Mouse (Mus musculus) thymus, adult 18-20 months (tissue): ENCODE results near the gene Syn3.

Experiments used
- DNase-seq, 2 experiments: peaks; one replicate each; pipeline ENCODE4 v3.0.0; 2022; ENCODE audit warnings: mixed read lengths in 2 of 2

Gene Syn3

DNA sequence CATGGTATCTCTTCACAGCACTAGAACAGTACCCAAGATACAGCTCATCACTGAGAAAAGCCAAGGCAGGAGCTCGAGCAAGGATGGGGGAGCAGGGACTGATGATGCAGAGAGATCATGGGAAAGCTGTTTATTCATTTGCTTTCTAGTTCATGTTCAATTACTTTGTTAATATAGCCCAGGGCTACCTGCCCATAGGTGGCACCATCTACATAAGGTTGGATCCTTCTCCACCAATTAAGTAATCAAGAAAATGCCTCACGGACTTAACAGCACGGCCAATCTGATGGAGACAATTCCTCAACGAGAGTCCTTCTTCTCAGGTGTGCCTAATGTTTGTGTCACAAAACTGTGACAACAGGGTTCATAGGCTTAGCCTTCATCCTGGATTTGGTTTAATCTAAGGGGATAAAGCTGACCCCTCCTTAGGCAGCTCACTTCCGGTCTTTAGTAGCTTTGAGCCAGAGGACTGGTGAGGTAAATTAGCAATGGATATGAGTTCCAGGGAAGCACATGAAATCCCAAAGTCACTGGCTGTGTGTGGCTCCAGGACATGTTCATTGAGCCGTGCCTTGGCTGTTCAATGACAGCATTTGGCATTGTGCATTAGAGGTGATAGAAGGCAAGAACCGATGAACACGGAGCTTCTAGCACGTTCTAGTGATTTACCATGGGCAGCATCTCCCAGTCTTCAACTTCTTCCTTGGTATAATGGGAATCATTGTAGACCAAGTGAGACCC, 423.6 kb downstream of the Syn3 start:
- no peak for DNase-seq

DNA sequence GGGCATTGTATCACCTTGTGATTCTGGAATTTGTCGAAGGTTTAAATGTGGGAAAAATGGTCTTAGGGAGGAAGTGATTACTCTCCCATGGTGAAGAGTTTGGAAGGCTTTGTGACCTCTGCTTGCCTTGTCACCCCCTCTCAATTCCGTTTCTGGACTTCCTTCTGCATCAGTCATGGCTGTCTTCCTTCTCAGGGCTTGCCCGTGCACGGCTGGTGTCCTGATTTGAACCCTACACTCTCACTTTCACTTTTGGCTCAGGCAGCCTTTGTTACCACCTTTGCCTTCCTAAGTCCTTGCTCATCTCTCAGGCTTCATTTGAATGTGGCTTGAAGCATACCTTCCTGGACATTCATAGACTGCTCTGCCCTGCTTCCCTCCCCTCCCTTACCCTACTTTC, 424.6 kb downstream of the Syn3 start:
- DNase-seq: no peak

DNA sequence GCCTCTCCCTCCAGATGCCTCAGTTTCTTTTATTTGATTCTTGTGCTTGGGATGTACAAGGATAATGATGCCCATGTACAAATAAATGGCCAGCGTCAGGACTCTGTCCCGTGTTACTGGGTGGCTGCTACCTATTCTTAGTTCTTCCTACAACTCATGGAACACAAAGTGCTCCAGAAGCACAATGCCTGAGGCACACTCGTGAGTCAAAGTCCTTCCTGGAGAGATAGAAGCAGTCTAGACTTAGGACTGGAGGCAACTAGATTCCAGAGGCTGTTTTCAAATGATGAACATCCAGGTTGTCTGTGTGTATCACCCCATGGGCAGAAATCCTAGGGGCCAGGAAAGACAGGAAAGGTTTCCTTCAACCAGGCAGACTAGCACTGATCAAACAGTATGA, 427.9 kb downstream of the Syn3 start:
- no peak for DNase-seq

DNA sequence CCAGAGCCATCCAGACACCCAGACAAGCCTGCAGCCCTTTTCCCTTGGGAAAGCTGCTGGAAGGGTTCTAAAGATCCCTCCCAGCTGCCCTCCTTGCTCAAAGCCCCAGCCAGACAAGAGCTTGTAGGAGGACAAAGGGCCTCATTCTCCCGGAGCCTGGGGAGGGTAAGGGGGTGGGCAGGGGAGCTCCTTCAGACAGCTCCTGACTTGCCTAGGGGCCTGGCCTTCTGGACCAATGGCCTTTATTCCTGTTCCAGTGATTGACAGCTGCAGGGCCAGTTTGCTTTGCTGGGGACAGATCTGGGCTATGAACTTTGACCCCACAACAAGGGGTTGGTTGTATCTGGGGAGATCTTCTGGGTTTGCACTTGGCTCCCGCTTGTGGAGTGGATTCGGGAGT, 429.4 kb downstream of the Syn3 start:
- no peak for DNase-seq

DNA sequence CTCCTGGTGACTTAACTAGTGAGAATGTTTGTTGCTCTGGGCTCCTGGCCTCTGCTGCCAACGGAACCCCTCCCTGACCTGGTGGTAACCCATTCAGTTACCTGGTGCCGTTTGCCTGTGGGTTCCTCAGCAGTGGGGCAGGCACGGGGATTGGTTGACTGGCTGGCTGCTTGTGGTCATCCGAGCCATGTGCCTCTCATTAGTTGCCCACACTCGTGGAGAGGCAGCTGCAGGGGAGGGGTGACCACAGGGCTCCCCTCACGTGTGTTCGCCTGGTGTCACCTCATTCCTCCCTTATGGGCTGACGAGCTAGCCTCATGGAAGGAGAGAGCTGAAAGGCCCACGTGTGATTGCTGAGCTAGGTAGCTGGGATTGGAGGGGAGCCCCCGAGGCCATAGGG, 430.8 kb downstream of the Syn3 start:
- no peak for DNase-seq

DNA sequence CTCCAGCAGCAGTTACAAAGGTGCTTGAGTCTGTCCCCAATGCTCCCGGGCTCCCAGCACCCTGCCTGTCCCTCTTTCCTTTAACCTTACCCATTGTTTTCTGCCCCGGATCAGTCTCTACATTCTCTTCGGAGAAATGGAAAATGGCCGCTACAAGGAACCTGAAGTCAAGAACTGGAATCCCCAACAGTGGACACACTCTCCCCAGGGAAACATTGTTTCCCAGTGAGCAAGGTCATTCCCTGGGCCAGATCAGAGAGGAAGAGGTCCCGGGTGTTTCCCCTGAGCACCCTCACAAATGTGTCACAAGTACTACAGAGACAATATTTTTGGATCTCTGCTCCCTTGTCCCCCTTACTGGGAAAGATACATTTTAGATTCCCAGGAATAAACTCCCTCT, 432.0 kb downstream of the Syn3 start:
- no peak for DNase-seq

DNA sequence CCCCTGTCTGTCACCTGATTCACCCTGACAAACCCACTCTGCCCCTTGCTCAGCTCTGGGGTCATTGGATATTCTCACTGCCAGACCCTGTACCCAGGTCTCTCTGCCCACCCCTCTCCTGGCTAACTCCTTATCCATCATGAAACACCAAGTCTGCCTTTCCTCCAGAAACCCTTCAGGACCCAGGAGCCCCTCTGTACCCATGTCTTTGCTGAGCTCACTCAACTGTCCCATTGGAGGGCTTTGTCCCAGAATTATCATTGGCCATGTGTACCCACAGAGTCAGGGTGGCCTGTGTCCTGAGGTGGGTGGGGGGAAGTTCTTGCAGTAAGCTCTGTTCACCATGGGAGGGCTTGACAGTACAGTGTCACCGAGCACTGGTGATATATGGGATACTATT, 433.0 kb downstream of the Syn3 start:
- DNase-seq: no peak

DNA sequence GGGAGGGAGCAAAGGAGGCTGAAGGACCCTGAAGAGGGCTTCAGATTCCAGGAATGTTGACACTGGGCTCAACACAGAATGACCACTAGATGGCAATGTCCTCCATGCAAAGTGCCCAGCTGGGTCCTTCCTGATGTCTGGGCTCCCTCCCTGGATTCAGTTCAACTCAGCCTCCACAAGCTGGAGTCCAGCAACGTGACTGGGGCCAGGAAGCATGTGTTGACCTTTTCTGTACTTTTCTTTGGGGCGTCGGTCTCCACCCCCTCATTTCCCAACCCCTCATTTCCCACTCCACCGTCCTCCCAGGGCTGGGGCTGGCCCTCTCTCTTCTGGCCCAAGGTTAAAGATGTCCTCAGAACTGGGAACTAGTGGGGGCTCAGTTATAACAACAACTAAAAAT, 433.8 kb downstream of the Syn3 start:
- peak in 1 of 2 experiments; percentile 14 for DNase-seq

DNA sequence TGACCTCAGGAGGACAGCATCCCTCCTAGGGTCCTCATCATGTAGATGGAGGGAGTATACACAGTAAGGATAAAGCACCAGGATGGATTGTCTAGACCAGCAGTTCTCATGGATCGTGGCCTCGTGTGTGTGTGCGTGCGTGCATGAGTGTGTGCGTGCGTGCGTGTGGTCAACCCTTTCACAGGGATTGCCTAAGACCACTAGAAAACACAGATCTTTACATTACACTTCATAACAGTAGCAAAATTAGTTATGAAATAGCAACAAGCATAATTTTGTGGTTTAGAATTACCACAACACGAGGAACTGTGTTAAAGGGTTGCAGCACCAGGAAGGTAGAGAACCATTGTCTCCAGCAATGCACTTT, 435.7 kb downstream of the Syn3 start:
- no peak for DNase-seq

DNA sequence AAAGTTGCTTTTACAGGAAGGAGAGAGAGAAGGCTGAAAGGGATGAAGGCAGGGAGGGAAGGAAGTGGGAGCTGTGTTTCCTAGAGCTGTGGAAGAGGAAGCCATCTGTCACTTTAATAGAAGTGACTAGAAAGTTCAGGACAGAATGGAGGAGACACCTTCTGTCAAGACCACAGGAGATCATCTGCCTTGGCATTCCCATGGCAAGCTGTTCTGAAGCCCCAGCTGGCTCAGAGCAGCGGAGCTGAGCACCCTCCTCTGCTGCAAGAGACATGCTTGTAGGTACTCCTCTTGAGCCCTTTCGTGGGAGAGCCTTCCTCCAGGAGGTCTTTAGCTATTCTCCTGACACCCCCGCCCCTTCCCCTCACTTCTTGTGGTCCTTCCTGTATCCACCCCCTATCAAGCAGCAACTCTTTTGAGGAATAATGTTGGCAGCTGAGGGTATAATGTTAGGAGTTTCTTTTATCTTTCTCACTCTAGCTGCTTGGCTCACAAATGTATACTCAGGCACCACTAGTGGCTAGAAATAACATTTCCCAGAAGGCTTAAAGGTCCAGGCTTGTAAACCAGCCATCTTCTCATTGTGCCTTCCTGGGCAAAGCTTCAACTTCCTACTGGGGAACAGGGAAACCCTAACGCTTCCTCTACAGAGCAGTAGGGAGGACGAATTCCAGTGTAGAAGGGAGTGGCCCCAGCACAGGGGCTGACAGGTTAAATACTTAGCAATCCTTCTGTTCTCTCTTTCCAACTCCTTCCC, 436.3 kb downstream of the Syn3 start:
- DNase-seq: no peak

DNA sequence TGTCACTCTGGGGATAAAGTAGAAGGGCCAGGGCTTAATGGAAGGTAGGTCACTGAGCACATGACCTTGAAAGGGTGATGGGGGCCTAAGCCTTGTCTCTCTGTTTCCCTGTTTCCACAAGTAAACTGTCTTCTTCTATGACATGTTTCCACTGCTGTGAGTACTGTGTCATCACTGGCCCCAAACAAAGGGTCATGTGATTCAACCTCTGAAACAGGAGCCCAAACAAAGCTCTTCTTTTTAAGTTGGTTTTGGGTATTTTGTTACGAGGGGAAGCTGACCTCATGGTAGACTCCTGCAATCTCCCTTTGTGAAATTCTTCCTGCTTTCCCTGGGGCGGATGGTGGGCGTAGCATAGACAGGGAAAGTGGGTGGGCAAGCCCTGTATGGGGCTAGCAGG, 438.4 kb downstream of the Syn3 start:
- no peak for DNase-seq

DNA sequence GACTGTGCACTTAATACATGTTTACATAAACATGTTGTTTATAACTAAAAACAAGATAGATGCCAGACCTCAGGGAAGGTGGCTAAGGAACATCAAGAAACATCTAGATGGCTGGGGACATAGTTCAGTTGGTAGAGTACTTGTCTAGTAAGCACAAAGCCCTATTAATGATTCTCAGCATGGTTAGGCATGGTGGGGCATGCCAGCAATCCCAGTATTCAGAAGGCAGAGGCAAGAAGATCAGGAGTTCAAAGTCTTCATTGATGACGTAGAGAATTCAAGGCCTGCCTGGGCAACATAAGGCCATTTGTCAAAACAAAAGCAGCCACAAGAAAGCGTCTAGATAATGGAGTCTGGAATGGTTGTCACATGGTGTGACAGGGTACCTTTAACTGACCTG, 441.0 kb downstream of the Syn3 start:
- DNase-seq: no peak

DNA sequence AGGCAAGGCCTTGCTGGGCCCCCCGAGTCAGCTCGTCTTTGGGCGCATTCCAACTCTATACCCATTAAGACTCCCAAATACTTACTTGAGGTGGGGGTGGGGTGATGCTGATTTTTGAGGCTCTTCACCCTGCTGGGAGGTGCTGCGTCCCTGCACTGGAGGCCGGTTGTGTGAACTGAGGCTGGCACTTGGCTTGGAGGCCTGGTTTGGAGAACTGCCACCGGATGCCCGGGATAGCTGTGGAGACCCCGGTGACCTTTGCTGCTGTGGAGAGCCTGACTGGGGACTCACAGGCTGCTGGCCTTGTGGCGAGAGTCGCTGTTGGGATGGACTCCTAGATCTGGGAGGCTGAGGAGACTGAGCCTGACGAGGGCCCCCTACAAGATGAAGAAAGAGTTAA, 441.4 kb downstream of the Syn3 start:
- DNase-seq: no peak

DNA sequence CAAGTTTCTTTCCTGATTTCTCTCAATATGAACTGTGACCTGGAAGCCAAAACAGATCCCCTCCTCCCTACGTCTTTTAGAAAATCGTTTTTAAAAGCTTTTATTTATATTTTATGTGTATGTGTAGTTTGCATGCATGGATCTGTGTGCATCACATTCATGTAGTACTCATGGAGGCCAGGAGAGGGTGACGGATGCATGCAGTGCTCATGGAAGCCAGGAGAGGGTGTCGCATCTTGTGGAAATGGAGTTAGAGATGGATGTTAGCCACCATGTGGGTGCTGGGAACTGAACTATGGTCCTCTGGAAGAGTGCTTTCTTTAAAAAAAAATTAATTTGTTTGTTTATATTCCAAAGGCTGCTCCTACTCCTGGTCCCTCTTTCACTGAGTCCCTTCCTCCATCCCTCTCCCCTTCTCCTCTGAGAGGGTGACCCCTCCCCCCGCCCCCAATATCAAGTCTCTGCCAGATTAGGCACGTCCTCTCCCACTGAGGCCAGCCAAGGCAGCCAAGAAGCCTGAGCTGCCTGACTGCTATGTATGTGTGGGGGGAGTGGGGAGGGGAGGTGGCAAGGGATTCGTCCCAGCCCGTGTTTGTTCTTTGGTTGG, 442.3 kb downstream of the Syn3 start:
- DNase-seq: no peak

DNA sequence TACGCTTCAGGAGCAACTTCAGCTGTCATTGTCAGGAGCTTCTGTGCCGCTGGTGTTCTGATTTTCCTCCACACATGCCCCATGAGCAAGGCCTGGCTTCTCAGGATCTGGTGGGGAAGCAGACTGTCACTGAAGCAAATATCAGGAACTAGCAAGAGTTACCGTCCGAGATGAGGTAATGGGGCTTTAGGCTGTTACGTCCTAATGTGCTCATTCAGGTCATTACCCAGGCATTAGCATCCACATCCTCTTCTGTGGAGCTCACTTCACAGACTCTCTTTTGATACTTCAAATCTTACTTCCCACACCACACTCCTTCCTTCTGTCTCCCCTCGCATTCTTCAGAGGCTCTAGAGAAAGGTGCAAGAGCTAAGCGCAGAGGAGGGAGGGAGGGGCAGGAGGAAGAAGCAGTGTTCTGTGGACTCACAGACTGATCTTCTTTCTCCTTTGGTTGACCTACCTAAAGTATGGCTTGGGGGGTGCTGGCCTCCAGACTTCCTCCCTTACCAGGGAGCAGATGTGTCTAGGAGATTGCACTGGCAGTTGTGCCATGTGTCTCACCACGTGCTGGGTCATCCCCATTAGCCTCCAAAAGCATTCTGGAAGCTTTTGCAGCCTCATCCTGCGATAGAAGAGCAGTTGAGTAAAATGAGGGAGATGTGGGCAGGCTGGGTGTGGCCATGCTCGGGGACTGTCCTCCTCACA, 445.7 kb downstream of the Syn3 start:
- DNase-seq: no peak

DNA sequence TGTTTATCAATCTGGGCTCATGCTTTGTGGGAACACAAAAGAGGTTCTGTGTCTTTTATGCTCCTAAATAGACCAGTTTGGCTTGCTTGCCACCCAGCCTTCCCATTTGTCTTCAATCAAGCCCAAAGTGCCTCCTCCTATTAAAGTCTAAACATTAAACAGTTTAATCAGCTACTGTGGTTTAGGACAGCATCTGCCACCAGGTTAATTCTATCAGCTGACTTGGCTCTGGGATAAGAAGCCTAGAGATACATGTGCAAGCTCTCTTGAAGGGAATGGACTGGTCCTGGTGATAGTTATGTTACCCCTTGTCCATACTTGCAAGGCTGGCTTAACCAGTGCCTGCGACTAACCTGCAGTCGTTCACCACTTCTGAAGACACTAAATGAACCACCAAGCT, 448.2 kb downstream of the Syn3 start:
- no peak for DNase-seq

DNA sequence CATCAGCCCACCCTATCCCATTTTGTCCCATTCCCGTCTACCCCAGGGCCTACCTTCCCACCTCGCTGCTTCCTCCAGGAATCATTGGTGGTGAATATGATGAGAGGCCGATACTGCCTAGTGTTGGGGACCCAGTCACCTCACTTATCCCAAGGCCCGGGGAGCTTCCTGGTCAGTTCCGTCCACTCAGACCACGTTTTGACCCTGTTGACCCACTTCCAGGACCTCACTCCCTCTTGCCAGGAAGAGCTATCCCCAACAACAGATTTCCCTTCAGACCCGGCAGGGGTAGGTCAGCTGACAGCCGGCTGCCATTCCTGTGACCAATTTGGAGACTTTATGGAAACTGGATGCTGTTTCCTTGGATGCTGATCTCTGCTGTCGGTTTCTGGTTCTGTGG, 450.9 kb downstream of the Syn3 start:
- DNase-seq: no peak

DNA sequence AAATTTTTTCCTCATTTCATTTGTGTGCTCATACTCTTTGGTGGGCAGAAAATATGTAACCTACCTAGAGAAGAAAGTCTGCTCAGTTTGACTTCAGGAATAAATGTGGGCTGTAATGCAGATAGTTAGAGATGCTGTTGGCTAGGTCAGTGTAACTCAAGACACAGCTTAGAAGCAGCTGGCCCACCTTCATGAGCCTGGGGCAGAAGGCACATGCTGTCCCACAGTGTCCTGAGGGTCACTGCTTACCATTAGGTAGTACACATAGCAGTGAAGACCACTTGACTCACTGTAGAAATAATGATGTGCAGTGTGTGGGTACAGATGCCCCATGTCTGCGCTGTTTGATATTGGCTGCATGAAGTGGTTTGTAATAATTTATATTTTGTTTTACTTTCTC, 452.3 kb downstream of the Syn3 start:
- no peak for DNase-seq

DNA sequence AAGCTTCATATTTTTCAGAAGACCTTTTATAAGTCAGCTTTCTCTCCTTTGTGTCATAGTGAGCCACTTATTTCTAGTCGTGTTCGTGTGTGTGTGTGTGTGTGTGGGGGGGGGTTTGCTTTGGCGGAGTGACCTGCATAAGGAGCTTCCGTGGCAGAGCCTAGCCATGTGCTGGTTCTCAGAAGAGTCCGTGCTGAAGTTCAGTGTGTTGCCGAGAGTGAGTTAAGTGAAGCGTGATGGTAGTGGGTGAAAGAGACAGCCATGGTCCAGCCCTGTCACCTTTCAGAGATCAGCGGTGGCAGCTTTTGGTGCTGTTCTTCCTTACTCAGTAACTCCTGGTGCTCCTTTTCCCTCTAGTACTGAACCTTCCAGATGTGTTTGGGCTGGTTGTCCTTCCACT, 454.6 kb downstream of the Syn3 start:
- no peak for DNase-seq

DNA sequence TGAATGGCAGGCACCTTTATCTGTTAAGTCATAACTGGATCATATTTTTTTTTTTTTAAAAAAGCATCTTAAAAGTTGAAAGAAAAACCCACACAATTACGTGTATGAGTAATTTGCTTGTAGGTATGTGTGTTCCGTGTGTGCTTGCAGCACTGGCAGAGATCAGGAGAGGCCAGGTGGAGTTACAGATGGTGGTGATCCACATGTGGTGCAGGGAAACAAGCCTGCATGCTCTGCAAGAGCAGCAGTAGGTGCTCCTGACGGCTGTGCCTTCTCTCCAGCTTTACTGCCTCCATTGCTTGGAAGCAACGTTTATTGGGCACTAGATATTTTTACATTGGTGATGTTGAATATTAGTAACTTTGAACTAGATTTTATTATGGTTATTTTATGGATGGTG, 455.0 kb downstream of the Syn3 start:
- DNase-seq: no peak

DNA sequence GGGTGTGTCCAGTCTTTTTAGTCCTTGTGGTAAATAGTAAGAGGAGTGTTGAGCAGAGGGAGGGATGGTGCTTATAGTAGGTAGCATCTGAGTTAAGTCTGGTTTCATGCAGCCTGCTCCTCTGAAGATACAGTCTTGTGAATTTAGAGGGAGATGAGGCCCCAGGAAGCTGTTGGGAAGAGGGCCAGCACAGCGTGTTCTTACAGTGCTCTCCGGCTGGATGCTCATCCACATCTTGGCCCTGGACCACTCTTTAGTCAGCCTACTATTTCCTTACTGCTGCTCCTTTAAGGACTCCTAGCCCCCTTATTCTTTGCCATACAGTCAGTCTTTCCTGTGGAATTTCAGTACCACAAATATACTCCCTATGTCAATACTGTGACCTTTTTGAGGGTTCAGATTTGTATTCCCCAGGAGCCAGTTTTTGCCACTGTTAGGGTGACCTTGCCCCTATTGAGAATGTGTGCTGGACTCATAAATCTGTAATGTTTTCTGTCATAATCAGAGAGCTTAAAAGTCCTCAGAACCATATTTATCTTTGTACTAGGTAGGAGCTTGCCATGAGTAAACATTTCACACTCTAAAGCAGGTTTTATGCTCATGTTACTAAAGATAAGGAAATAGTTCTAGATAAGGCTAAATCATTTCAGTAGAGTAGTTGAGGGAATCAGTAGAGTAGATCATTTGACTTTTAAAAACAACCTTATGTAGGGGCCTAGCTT, 464.5 kb downstream of the Syn3 start:
- DNase-seq: no peak

DNA sequence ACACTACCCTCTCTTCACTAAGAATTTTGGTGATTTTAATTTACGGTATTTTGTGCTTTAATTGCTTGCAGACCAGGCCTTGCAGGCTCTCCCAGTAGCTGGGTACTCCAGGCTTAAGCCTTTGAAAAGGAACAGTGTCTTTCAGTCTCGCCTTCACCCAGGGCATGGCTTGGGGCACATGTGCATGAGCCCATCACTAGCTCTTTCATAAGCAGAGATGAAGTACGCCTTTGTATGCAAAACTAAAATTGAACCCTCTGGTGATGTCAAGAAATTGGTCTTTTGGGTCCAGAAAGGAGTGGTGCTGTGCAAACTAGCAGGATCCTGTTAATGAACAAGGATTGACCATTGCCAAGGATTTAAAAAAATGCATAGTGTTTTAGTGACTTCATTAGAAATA, 466.2 kb downstream of the Syn3 start:
- DNase-seq: no peak

DNA sequence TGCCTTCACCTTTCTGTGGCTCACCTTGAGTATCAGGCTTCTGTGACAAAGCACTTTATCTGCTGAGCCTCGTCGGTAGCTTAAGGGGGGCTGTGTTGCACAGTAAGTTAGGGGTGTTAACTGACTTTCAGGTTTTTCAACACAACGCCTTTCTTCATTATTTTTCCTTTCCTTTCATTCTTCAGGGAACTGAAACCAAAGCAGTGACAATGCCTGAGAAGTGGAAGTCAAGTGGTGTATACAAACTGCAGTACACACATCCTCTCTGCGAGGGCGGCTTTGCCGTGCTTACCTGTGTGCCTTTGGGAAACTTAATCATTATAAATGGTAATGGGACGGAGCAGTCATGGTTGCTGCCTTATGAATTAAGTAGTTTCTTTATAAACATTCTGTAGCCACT, 468.0 kb downstream of the Syn3 start:
- no peak for DNase-seq
